Mouse (Mus musculus) NIH3T3 (cell line): ENCODE measurements at regions not wholly inside any gene's neighbourhood (a gene's known extent, or its start where the extent isn't known, plus 50 kb on each side); places are given as distances from the start of the nearest gene placed in this dataset.

Source experiments
- DNase-seq: peaks from one replicate; pipeline ENCODE4 v3.0.0-alpha.2; 2012; ENCODE audit warnings: low read depth

GRCm38 (mm10) chr2:74354591-74354990 lies 224.6 kb downstream of the Lnpk start:
- DNase-seq, result no peak

- DNase-seq, result no peak
These were observed 229.4 kb downstream of the Lnpk start for GRCm38 (mm10) chr2:74349809-74350208.

GRCm38 (mm10) chr2:74306301-74306700 lies 272.9 kb downstream of the Lnpk start:
- DNase-seq, result no peak

GRCm38 (mm10) chr2:74300885-74301451 lies 278.3 kb downstream of the Lnpk start:
- DNase-seq, result no peak

GRCm38 (mm10) chr2:74300366-74300791 lies 278.9 kb downstream of the Lnpk start:
- peak; percentile 88 for DNase-seq

- DNase-seq, result no peak
These were observed 286.6 kb downstream of the Lnpk start for GRCm38 (mm10) chr2:74292641-74293040.

- DNase-seq, result no peak
These were observed 287.5 kb downstream of the Lnpk start for GRCm38 (mm10) chr2:74291416-74292396.

- no peak for DNase-seq
These were observed 293.6 kb downstream of the Lnpk start for GRCm38 (mm10) chr2:74285624-74286023.

- DNase-seq, result no peak
These were observed 314.3 kb downstream of the Lnpk start for GRCm38 (mm10) chr2:74264963-74265362.

- DNase-seq, result no peak
These were observed 322.0 kb downstream of the Lnpk start for GRCm38 (mm10) chr2:74257034-74257781.

GRCm38 (mm10) chr2:74247521-74247920 lies 331.7 kb downstream of the Lnpk start:
- peak; percentile 4 for DNase-seq

GRCm38 (mm10) chr2:74246631-74247030 lies 332.6 kb downstream of the Lnpk start:
- DNase-seq, result no peak

- no peak for DNase-seq
These were observed 333.1 kb upstream of the Atp5g3 start for GRCm38 (mm10) chr2:74244203-74244602.

GRCm38 (mm10) chr2:74243801-74244200 lies 332.7 kb upstream of the Atp5g3 start:
- peak; percentile 77 for DNase-seq

GRCm38 (mm10) chr2:74239586-74239985 lies 328.5 kb upstream of the Atp5g3 start:
- DNase-seq, result no peak

- no peak for DNase-seq
These were observed 306.3 kb upstream of the Atp5g3 start for GRCm38 (mm10) chr2:74217437-74217836.

GRCm38 (mm10) chr2:74210210-74210609 lies 299.1 kb upstream of the Atp5g3 start:
- DNase-seq, result no peak

- DNase-seq, result no peak
These were observed 298.3 kb upstream of the Atp5g3 start for GRCm38 (mm10) chr2:74209421-74209917.

- no peak for DNase-seq
These were observed 296.3 kb upstream of the Atp5g3 start for GRCm38 (mm10) chr2:74207440-74207839.

GRCm38 (mm10) chr2:74202776-74203175 lies 291.6 kb upstream of the Atp5g3 start:
- no peak for DNase-seq

GRCm38 (mm10) chr2:74201608-74202323 lies 290.6 kb upstream of the Atp5g3 start:
- DNase-seq, result no peak

- no peak for DNase-seq
These were observed 288.4 kb upstream of the Atp5g3 start for GRCm38 (mm10) chr2:74199550-74199949.
